Mouse (Mus musculus) thymus, postnatal 25 days (tissue): ENCODE data around the gene Tjp2.
"Not testable (repeated sequence)": the region's sequence is repeated elsewhere in the genome, so short reads cannot be mapped to it uniquely, and the experiment has no call there.

ENCODE experiments used
- DNase-seq: peaks from one replicate; pipeline ENCODE4 v3.0.0; 2022

The Tjp2 gene

GRCm38 (mm10) chr19:24122647-24123046 lies 102.2 kb downstream of the Tjp2 start:
- DNase-seq, result no peak

- no peak for DNase-seq
Measured at GRCm38 (mm10) chr19:24120811-24121210, 104.0 kb downstream of the Tjp2 start.

DNA sequence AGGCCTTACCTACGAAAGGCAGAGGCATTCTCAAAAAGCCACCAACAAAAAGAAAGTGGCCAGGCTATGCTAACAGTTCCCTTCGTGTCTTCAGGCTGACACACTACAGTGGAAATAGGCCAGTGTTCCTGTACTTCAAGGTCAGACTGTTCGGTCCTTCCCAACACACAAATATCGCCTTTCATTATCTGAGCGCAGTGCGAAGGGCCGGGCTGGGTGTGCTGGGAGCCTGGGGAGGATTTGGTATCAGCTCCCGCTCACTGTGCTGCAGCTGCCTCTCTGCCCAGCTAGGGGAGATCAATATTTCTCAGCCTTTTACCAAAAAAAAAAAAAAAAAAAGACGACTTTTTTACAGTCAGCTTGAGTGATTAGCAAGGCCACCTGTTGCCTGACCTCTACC lies 106.1 kb downstream of the Tjp2 start:
- no peak for DNase-seq

GRCm38 (mm10) chr19:24111581-24111980 lies 113.2 kb downstream of the Tjp2 start:
- no peak for DNase-seq

- DNase-seq, result no peak
Measured at GRCm38 (mm10) chr19:24107707-24108106, 117.1 kb downstream of the Tjp2 start.

- DNase-seq, result no peak
Measured at GRCm38 (mm10) chr19:24103802-24104201, 121.0 kb downstream of the Tjp2 start.

- no peak for DNase-seq
Measured at GRCm38 (mm10) chr19:24102562-24103126, 122.2 kb downstream of the Tjp2 start.

DNA sequence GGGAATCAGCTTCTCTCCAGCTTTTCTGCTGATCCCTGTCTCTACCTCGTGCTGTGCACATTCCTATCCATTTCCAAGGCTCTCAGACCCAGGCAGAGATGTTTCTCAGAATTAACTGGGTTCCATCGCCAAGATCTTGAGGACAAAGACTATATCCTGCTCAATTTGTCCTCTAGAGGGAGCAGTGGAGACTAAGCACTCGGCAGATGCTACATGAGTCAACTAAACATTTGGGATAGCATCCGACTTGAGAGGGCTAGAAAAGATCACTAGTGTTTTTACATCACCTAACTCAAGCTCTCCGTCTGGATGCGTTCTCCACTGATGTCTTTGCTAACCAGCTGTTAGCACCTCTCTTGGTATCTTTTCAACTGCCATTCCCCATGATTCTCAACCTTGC lies 123.6 kb downstream of the Tjp2 start:
- DNase-seq, result no peak

GRCm38 (mm10) chr19:24098691-24099090 lies 126.1 kb downstream of the Tjp2 start:
- DNase-seq, result no peak

DNA sequence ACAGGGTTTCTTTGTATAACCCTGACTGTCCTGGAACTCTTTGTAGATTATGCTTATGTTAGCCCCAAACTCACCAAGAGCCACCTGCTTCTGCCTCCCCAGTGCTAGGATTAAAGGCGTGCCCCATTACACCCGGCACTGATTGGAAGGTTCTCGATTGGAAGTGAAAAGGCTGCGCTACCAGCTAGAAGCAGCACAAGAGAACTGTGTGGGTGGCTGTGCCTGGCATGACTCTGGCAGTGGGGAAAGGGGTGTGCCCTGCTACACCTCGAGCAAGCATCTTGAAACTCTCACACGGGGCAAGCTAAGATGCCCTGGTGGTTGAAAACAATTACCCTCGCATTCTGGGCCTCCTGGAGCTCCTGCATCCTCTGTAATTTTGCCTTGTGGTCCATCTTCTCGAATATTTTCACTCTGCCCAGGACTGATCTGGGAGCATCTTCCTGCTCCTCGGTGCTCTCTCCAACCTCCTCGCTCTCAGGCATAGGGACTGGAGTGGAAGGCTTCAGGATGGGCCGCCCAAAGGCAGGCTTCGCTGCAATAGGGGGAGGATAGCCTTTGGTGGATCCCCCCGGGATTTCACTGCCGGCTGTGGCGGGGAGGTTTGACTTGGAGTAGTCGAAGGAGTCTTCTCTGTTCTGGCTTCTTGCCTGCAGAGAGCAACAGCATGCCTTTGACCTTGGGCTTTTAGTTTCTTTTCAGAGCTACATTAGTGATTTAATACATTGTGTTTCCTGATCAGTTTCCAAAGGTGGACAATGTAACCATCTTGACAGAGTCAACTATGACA lies 127.0 kb downstream of the Tjp2 start:
- DNase-seq, result no peak

- DNase-seq, result not testable (repeated sequence)
Measured at GRCm38 (mm10) chr19:24092060-24092459, 132.8 kb downstream of the Tjp2 start.

DNA sequence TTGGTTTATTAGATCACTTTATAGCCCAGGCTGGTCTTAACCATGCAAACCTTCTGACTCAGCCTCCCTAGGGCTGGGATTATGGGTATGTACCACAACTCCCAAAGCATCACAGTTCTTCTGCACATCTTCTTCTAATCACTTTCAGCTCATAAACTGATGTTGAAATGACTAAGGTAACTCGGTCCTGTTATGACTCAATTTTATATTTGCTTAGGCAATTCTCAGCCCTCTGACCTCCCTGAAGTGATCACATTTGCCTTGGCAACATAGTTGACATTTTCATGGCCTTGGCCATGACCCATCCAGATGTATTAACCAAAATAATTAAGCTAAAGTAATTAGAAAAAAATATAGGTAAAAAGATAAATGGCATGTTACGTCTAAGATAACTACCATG lies 134.5 kb downstream of the Tjp2 start:
- DNase-seq, result no peak

DNA sequence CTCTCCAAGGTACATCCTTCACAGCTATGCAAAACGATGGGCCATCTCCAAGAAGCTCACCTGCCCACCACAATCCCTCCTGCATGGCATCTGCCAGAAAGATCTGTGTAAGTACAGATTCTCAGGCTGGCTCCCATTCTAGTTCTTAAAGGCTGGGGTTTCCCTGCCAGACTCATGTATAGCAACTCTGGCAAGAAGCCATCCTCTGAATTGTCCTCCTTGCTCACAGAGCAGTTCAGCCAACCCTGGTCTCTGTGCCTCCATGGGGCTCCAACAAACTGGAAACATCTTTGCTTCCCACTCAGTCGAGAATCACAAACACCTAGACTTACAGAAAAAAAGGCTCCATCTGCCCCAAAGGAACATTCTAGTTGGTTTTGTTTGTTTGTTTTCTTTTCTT lies 139.5 kb downstream of the Tjp2 start:
- no peak for DNase-seq

DNA sequence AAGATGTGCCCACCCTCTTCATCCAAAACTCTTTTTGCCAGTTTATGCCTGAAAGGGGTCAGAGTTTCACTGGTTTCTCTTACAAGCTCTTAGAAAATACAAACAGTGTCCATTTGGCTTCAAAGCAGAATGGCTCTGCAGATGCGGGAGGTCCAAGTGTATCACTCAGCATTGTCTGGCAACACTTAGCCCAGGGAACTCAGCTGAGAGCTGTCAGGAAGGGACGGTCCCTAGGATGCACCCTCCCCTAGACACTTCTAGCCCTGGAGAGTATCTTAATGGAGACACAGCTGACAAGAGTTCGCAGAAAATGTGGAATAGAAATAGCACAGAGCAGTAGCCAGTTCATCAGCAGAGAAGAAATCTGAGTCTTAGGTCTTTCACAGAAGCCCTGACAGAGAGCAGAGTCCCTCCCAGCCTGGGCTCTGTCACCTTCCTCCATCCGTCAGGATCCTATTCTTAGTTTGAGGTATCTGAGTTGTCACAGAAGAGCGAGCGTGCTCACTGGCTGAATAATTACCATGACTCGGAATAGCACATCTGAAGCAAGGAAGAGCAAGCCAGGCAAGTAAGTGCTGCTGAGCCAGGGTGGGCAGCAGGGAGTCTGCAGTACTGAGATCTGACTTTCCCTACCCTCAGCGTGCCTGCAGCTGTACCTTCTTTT lies 144.3 kb downstream of the Tjp2 start:
- no peak for DNase-seq

DNA sequence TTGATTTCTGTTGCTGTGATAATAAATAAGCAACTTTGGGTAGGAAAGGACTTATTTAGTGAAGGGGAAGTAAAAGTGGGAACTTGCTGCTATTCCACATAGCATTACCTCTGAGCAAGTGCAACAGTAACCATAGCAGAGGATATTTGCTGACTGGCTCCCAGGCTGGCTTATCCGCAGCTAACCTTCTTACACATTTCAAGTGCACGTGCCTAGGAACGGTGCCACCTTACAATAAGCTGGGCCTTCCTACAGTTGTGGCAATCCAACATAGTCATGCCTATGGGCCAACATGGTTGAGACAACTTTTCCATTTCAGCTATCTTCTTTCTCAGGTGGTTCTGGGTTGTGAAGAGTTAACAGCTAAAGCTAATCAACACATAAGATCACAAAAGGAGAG lies 147.2 kb downstream of the Tjp2 start:
- DNase-seq, result no peak

DNA sequence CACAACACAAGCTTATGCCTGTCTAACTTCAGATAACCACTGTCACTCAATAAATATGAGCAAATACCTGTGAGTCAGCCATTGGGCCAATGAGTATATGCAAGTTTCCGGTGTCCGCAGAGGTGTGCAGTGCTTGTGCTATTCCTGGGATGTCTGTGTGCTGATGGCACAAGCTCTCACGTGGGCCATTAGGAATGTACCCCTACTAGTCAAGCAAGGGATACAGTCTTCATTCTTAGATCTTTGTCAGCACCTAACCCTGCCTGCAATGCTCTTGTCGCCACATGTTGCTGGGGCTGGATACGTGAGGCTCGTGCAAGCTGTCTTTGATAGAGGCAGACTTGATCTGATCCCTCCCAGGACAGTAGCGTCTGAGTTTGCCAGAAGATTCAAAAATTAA lies 148.3 kb downstream of the Tjp2 start:
- DNase-seq, result no peak

DNA sequence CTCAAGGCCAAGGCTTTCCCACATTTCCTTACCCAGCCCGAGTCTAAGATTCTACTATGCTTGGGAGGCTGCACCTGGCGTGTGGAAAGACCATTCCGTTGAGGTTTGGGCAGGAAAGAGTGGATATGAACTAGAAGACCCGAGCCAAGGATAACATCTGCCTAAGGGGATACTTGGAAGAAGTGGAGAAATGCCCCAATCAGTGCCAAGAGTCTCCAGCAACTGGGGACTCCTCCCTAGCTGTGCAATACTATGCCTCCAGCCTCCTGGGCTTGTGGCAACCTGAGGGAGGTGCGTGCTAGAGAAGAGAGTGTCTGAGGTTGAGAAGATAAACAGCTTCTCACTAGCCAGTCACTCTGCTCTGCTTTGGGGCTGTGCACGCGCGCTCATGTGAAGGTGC lies 148.9 kb downstream of the Tjp2 start:
- no peak for DNase-seq

GRCm38 (mm10) chr19:24073155-24073554 lies 151.7 kb downstream of the Tjp2 start:
- DNase-seq, result no peak

GRCm38 (mm10) chr19:24064348-24064895 lies 160.4 kb downstream of the Tjp2 start:
- no peak for DNase-seq

- DNase-seq, result no peak
Measured at GRCm38 (mm10) chr19:24063585-24063984, 161.2 kb downstream of the Tjp2 start.

DNA sequence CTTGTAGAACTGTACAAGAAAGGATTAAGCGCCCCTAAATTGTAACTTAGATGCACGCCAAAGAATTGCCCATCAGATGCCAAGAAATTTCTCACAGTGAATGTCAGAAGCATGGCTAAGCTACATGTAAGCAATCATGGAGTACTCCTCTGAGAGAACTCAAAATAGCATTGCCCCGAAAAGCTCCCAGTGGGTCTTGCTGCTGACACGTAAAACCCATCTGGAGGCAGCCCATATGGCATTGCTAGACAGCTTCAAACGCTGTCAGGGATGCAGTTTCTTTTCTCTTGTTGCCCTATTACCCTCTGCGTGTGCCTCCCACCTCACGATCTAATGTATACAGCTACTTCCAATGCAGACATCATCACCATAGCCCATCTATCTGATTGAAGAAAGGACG lies 166.0 kb downstream of the Tjp2 start:
- DNase-seq, result no peak

GRCm38 (mm10) chr19:24058021-24058420 lies 166.8 kb downstream of the Tjp2 start:
- no peak for DNase-seq

- DNase-seq, result no peak
Measured at GRCm38 (mm10) chr19:24056880-24057279, 167.9 kb downstream of the Tjp2 start.

DNA sequence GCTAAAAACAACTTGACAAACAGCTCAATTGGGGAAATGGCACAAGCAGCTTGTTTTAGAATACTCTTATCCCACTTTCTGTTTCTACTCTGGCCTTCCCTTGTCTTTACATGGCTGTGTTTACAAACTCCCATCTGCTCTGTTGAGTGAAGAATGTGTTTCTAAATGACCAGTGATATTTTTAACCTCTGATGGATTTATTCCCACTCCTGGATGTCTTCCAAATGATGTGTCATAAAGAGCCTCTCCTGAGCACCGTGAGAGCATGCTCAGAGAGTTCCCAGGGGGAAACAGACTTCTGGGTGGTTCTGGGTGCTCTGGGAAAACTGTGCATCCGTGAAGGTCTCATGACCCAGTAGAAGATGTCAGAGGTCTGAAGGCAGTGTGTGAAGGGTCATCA lies 169.9 kb downstream of the Tjp2 start:
- no peak for DNase-seq
